Mouse (Mus musculus): ENCODE results near the gene Tcf20.

GRCm38 (mm10) chr15:82856065-82856464, 131.6 kb downstream of the Tcf20 start:
- TF ChIP-seq POLR2A (IDR thresholded peaks at IDR 0.05; ENCODE audit: insufficient read depth, low read depth, low read length) (no peak), CTCF (IDR thresholded peaks at IDR 0.05; ENCODE audit: insufficient read depth, low read depth, low read length) (no peak)

Measured in olfactory bulb, adult 2 months (tissue).